Mouse (Mus musculus) gastrocnemius, postnatal 36 days (tissue): Measurements from ENCODE around the gene Stx4a. TPM values are rescaled to one million over a fixed set of nuclear protein-coding genes. Genes with fewer than 3 reads are reported as not detected.

Experiments
- DNase-seq, 2 experiments: peaks; one replicate each; pipeline ENCODE4 v3.0.0; 2022
- intact Hi-C: fragments of 180-260 bp; cut with DNase I; formaldehyde crosslinking; loops from one replicate; pipeline ENCODE4 v1.15.1; 2025
- total RNA-seq, 2 experiments: library from RNA; stranded (reverse); gene quantifications; 2 replicates each; pipeline ENCODE4 v1.2.3; 2021

Stx4a gene
- total RNA-seq, 2 experiments from 2014 or later, result 43.0 to 47.4 TPM

GRCm38 (mm10) chr7:127858258-127858657 is 34.2 kb downstream of the Stx4a start:
- intact Hi-C loops, result no loop called here
- no peak for DNase-seq

GRCm38 (mm10) chr7:127866434-127866833 is 42.3 kb downstream of the Stx4a start:
- intact Hi-C loops, result no loop called here
- no peak for DNase-seq

GRCm38 (mm10) chr7:127867641-127868040 is 43.5 kb downstream of the Stx4a start:
- intact Hi-C loops, result no loop called here
- DNase-seq, result no peak

- DNase-seq, result peak in 1 of 2 experiments; percentile 39
- intact Hi-C loops, result no loop called here
Measured at GRCm38 (mm10) chr7:127869149-127869810, 45.2 kb downstream of the Stx4a start.

- intact Hi-C loops, result no loop called here
- DNase-seq, result no peak
Measured at GRCm38 (mm10) chr7:127870136-127870821, 46.2 kb downstream of the Stx4a start.

GRCm38 (mm10) chr7:127874812-127875626 is 50.9 kb downstream of the Stx4a start:
- DNase-seq, result no peak
- intact Hi-C loops, result loop anchor here (1.0 to 5.0 kb wide), 2 partner anchors 33 to 73 kb away; partner anchors contain the start of gene Hsd3b7

- intact Hi-C loops, result loop anchor here (1.0 to 5.0 kb wide), 2 partner anchors 33 to 73 kb away; partner anchors contain the start of gene Hsd3b7
Measured at GRCm38 (mm10) chr7:127875627-127876001, 51.5 kb downstream of the Stx4a start.

GRCm38 (mm10) chr7:127876041-127876466 is 52.0 kb downstream of the Stx4a start, which contains the start of gene Zfp646:
TSS of gene Zfp646 (plus strand) at chr7:127876221.
- DNase-seq, result peak in 1 of 2 experiments; percentile 61
- intact Hi-C loops, result loop anchor here (5.0 kb wide), 1 partner anchor 74 kb away; the partner anchor contains the start of gene Hsd3b7

More at GRCm38 (mm10) chr7:127875627-127876001, 51.5 kb downstream of the Stx4a start:
- peak; percentile 84 to 91 for DNase-seq

- intact Hi-C loops, result loop anchor here (5.0 kb wide), 1 partner anchor 74 kb away; the partner anchor contains the start of gene Hsd3b7
Measured at GRCm38 (mm10) chr7:127876467-127877348, 52.6 kb downstream of the Stx4a start, which contains the start of gene Zfp668. TSS of gene Zfp668 (minus strand) at chr7:127876828.

GRCm38 (mm10) chr7:127879301-127879700 is 55.2 kb downstream of the Stx4a start:
- no peak for DNase-seq
- intact Hi-C loops, result loop anchor here (5.0 kb wide), 1 partner anchor 77 kb away; the partner anchor contains the start of gene Hsd3b7

More at GRCm38 (mm10) chr7:127876467-127877348, 52.6 kb downstream of the Stx4a start, which contains the start of gene Zfp668:
- DNase-seq, result peak; percentile 85 to 91

- DNase-seq, result no peak
- intact Hi-C loops, result no loop called here
Measured at GRCm38 (mm10) chr7:127880431-127880830, 56.3 kb downstream of the Stx4a start.

GRCm38 (mm10) chr7:127885951-127886350 is 61.9 kb downstream of the Stx4a start:
- DNase-seq, result peak; percentile 67 to 79
- intact Hi-C loops, result no loop called here

GRCm38 (mm10) chr7:127886551-127886950 is 62.5 kb downstream of the Stx4a start:
- intact Hi-C loops, result no loop called here
- DNase-seq, result no peak

GRCm38 (mm10) chr7:127887191-127887590 is 63.1 kb downstream of the Stx4a start:
- DNase-seq, result no peak
- intact Hi-C loops, result no loop called here

- intact Hi-C loops, result no loop called here
- DNase-seq, result no peak
Measured at GRCm38 (mm10) chr7:127887781-127888180, 63.7 kb downstream of the Stx4a start.

GRCm38 (mm10) chr7:127888821-127889220 is 64.7 kb downstream of the Stx4a start:
- intact Hi-C loops, result no loop called here

GRCm38 (mm10) chr7:127890798-127891197 is 66.7 kb downstream of the Stx4a start, which contains the start of gene Prss53:
TSS of gene Prss53 (minus strand) at chr7:127890970.
- DNase-seq, result no peak
- intact Hi-C loops, result no loop called here

More at GRCm38 (mm10) chr7:127888821-127889220, 64.7 kb downstream of the Stx4a start:
- DNase-seq, result no peak

- intact Hi-C loops, result no loop called here
- no peak for DNase-seq
Measured at GRCm38 (mm10) chr7:127894480-127894879, 70.4 kb downstream of the Stx4a start.

- DNase-seq, result peak; percentile 93 to 94
- intact Hi-C loops, result no loop called here
Measured at GRCm38 (mm10) chr7:127895442-127895841, 71.3 kb downstream of the Stx4a start, which contains the start of the genes Gm21974 and Vkorc1. TSS of gene Gm21974 (minus strand) at chr7:127895454. TSS of gene Vkorc1 (minus strand) at chr7:127895617.
